Mouse (Mus musculus) G1E (cell line): ENCODE results near the gene Txndc17.

Experiments used
- CTCF ChIP-seq: IDR thresholded peaks from 2 replicates; pipeline ENCODE4 v1.5.1; 2012; ENCODE audit warnings: low read depth, low read length, inconsistent platforms, mixed read lengths
- GATA1 ChIP-seq: IDR thresholded peaks from 2 replicates; pipeline ENCODE4 v1.6.1; 2012; ENCODE audit warnings: borderline replicate concordance, low read length, inconsistent platforms, mixed read lengths
- TAL1 ChIP-seq: conservative IDR thresholded peaks from 2 replicates; pipeline ENCODE4 v1.6.1; 2012; ENCODE audit warnings: low read depth, low read length, inconsistent platforms, mixed read lengths

DNA sequence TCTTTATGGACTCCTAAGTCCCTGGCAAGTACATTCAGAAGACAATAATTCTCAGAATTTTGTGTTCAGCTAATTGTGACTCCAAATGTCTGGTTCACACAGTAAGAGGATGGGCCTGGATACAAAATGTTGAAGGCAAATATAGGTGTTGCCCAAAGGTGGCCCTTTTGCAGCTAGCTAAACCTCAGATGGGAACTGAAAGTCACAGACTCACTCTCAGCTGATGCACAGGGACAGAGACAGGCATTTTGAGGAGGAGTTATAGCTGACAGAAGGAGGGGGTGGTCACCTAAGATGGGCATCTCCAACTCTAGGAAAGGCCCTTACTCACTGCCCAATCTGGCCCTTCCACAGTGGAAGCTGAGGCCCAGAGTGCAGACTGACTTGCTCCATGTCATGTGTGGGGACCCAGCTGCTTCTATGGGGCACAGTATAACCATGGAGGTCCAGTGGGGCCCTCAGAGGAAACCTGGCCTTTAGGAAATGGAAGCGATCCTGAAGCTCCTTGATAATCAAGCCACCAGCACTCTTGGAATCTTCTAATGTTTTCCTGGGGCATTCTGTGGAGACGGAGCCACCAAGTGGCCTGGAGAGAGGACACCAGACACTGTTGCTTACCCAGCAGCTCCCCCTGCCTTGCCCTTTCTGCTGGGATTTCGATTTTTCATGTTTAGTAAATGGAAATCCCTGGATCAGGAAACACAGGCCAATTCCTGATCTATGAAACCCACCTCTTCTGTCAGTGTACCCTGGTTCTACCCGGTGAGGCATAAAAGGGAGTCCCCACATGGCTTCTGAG, 32.9 kb downstream of the Txndc17 start:
- no peak for TF ChIP-seq CTCF
- no peak for TF ChIP-seq TAL1
- TF ChIP-seq GATA1 = no peak
